In the genomic region with DNA sequence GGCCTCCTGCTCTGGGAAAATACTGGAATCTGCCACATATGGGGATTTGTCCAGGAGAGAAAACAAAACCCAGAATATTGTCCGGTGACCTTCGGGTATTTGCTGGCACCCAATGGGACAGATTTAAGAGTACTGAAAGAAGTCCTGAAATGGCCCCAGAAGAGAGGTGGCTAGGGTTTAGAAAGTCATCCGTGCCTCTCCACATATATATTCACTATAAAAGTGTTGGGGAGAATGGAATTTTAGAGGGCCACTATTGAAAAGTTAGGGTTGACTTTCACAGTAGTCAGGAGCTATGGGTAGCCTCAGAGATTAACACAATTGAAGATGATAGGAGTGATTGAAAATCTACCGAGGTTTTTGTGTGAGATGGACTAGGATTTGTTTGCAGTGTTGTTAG, we compare ENCODE assay signal across 24 mouse cellular contexts. TPM values are rescaled to one million over a fixed set of nuclear protein-coding genes. Genes with fewer than 3 reads are reported as not detected.
"Had no signal": no experiment of that assay in that cellular context is flagged by ENCODE, and none has a peak within 500 bp of the region (broad histone marks: within the 10 kb centered on the region; RNA-seq: fewer than 3 reads in every experiment).

No protein-coding gene starts in this region.

- H3K4me1 ChIP-seq: limb, embryonic 13.5 days; liver, embryonic 12.5 days; liver, embryonic 15.5 days; lung, embryonic 15.5 days; megakaryocyte, embryonic 14.5 days had no signal

- H3K9ac ChIP-seq: kidney, embryonic 15.5 days; limb, embryonic 13.5 days; liver, embryonic 12.5 days; liver, embryonic 15.5 days; lung, embryonic 15.5 days; neural tube, embryonic 13.5 days had no signal

- H3K36me3 ChIP-seq: kidney, embryonic 15.5 days; limb, embryonic 13.5 days; liver, embryonic 12.5 days; liver, embryonic 15.5 days; lung, embryonic 15.5 days; midbrain, embryonic 10.5 days; neural tube, embryonic 13.5 days had no signal

- H3K27ac ChIP-seq: kidney, embryonic 15.5 days; left cerebral cortex, adult 2 months; limb, embryonic 13.5 days; liver, embryonic 12.5 days; liver, embryonic 15.5 days; lung, embryonic 15.5 days; midbrain, embryonic 10.5 days; neural tube, embryonic 13.5 days; stomach, postnatal 0 days had no signal

- ATAC-seq: liver, embryonic 12.5 days had no signal

- H3K4me3 ChIP-seq: kidney, embryonic 15.5 days; left cerebral cortex, adult 2 months; limb, embryonic 13.5 days; liver, embryonic 12.5 days; liver, embryonic 15.5 days; lung, embryonic 15.5 days; megakaryocyte, embryonic 14.5 days; midbrain, embryonic 10.5 days; neural tube, embryonic 13.5 days had no signal

- H3K4me2 ChIP-seq: kidney, embryonic 15.5 days; limb, embryonic 13.5 days; liver, embryonic 12.5 days; liver, embryonic 15.5 days; lung, embryonic 15.5 days; neural tube, embryonic 13.5 days had no signal

- H3K9me3 ChIP-seq: kidney, embryonic 15.5 days; limb, embryonic 13.5 days; liver, embryonic 12.5 days; liver, embryonic 15.5 days; lung, embryonic 15.5 days; midbrain, embryonic 10.5 days; neural tube, embryonic 13.5 days had no signal

- DNase-seq: kidney, adult 8-10 months; kidney, postnatal 10 days; kidney, postnatal 36 days; layer of hippocampus, postnatal 36 days; liver; lung, adult 18-20 months; lung, postnatal 10 days; lung, postnatal 36 days; right cerebral cortex, adult 18-20 months; right cerebral cortex, postnatal 14 days; right cerebral cortex, postnatal 4 days; thymus, adult 2 months; thymus, postnatal 14 days; thymus, postnatal 4 days had no signal

RNA-seq across cellular contexts. Expression of gene Onecut1, which starts 6.3 kb away (rescaled TPM):
- polyA plus RNA-seq: lung, embryonic 15.5 days had no signal
